Mouse (Mus musculus): ENCODE measurements around the gene Casp9. TPM values are rescaled to one million over a fixed set of nuclear protein-coding genes. Genes with fewer than 3 reads are reported as not detected.
A peak's percentile ranks its signal among the peaks of the same experiment; 100 is the strongest.

Gene Casp9
- total and polyA plus RNA-seq, 2 experiments from 2014 or later = 17.6 to 26.9 TPM

- ATAC-seq (ENCODE audit: low FRiP score) (no peak), DNase-seq (ENCODE audit: low spot score) (no peak)
- Histone ChIP-seq H3K9ac (replicated peaks; ENCODE audit: low read length, poor library complexity, severe bottlenecking) (no peak overlapping the region), H3K36me3 (ENCODE audit: insufficient read depth, low read length) (no peaks in the 10 kb centered on the region), H3K9me3 (ENCODE audit: low read length) (no peaks in the 10 kb centered on the region), H3K4me2 (ENCODE audit: low read depth, low read length, poor library complexity, severe bottlenecking) (no peak overlapping the region), H3K27me3 (ENCODE audit: insufficient read depth, low read length) (no peaks in the 10 kb centered on the region), H3K4me3 (ENCODE audit: low read depth, low read length) (no peak overlapping the region), H3K4me1 (ENCODE audit: insufficient read depth, low read length) (no peaks in the 10 kb centered on the region), H3K27ac (ENCODE audit: low read depth, low read length) (no peak overlapping the region)
- TF ChIP-seq CTCF (IDR thresholded peaks at IDR 0.05) = no peak
- WGBS = 69% methylated on average over 5 of the region's 5 CpGs
Measured at GRCm38 (mm10) chr4:141834536-141835095, 41.2 kb downstream of the Casp9 start.

DNA sequence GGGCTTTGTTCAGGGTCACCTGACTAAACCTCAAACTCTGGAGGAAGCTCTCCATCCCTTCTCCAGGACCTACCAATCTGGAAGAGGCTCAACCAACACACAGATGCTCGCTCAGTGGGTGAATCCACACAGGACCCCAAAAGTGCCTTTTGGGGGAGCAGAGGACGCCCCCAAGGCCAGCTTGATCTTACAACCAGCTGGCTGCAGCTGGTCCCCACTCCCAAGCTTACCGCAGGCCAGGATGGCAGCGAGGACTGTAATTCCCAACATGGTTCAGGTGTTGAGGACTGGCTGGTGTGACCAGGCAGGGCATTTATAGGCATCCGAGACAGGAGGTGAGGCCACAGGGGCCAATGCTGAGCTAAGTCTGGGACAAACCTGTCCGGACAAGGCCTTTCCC, 52.6 kb downstream of the Casp9 start, which contains the start of gene Ctrc:
TSS of gene Ctrc (minus strand) at position 361 of the 400 bp plus-strand sequence.
- WGBS = 89% methylated on average over 6 of the region's 6 CpGs
- no peaks in the 10 kb centered on the region for H3K36me3 ChIP-seq (ENCODE audit: insufficient read depth, low read length)
- ATAC-seq (ENCODE audit: low FRiP score) (no peak), DNase-seq (ENCODE audit: low spot score) (no peak)
- no peak within 1 kb of the TSS for H3K4me3 ChIP-seq (ENCODE audit: low read depth, low read length)
- no peak for TF ChIP-seq CTCF (IDR thresholded peaks at IDR 0.05)
- H3K27me3 ChIP-seq (ENCODE audit: insufficient read depth, low read length) = no peaks in the 10 kb centered on the region
- H3K27ac ChIP-seq (ENCODE audit: low read depth, low read length) = no peak within 1 kb of the TSS
- H3K4me1 ChIP-seq (ENCODE audit: insufficient read depth, low read length) = no peaks in the 10 kb centered on the region
- no peaks in the 10 kb centered on the region for H3K9me3 ChIP-seq (ENCODE audit: low read length)
- no peak within 1 kb of the TSS for H3K9ac ChIP-seq (replicated peaks; ENCODE audit: low read length, poor library complexity, severe bottlenecking)
- no peak within 1 kb of the TSS for H3K4me2 ChIP-seq (ENCODE audit: low read depth, low read length, poor library complexity, severe bottlenecking)

GRCm38 (mm10) chr4:141853437-141853836, 60.0 kb downstream of the Casp9 start:
- ATAC-seq (ENCODE audit: low FRiP score) = no peak
- TF ChIP-seq CTCF (IDR thresholded peaks at IDR 0.05) = peak; percentile 85
- peak; percentile 71 for DNase-seq (ENCODE audit: low spot score)
- Histone ChIP-seq H3K4me1 (ENCODE audit: insufficient read depth, low read length) (no peaks in the 10 kb centered on the region), H3K36me3 (ENCODE audit: insufficient read depth, low read length) (no peaks in the 10 kb centered on the region), H3K4me2 (ENCODE audit: low read depth, low read length, poor library complexity, severe bottlenecking) (no peak overlapping the region), H3K27me3 (ENCODE audit: insufficient read depth, low read length) (no peaks in the 10 kb centered on the region), H3K9me3 (ENCODE audit: low read length) (no peaks in the 10 kb centered on the region), H3K4me3 (ENCODE audit: low read depth, low read length) (no peak overlapping the region), H3K27ac (ENCODE audit: low read depth, low read length) (no peak overlapping the region), H3K9ac (replicated peaks; ENCODE audit: low read length, poor library complexity, severe bottlenecking) (no peak overlapping the region)
- 72% methylated on average over 9 of the region's 9 CpGs for WGBS

DNA sequence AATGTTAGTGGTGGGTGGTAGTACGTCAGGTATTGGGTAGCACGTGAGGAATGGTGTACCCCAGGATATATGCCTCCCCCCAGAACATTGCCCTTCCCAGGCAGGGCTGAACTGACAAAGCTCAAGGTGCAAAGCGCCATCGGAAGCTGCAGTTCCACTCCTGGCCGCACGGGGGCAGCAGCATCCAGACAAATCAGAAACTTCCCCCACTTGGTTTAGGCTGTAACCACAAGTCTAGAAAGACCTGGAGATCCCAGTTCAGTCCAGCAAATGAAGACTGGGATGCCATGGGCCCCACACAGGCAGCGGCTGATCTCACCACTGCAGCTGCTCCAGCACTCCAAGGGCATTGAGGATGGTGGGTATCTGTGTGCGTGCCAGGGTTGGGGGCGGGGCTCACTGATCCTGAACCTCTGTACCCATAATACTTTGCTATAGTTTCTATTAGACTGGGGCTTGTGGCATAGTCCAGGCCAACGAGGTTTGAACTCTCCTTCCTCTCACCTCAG, 64.1 kb downstream of the Casp9 start:
- H3K9ac ChIP-seq (replicated peaks; ENCODE audit: low read length, poor library complexity, severe bottlenecking) = no peak overlapping the region
- H3K27me3 ChIP-seq (ENCODE audit: insufficient read depth, low read length) = no peaks in the 10 kb centered on the region
- H3K4me2 ChIP-seq (ENCODE audit: low read depth, low read length, poor library complexity, severe bottlenecking) = no peak overlapping the region
- no peaks in the 10 kb centered on the region for H3K4me1 ChIP-seq (ENCODE audit: insufficient read depth, low read length)
- no peak overlapping the region for H3K4me3 ChIP-seq (ENCODE audit: low read depth, low read length)
- peaks cover 17% of the 10 kb centered on the region for H3K36me3 ChIP-seq (ENCODE audit: insufficient read depth, low read length)
- DNase-seq (ENCODE audit: low spot score) (peak; percentile 80), ATAC-seq (ENCODE audit: low FRiP score) (peak; percentile 77)
- 10% methylated on average over 10 of the region's 10 CpGs for WGBS
- peak; percentile 98 for TF ChIP-seq CTCF (IDR thresholded peaks at IDR 0.05)
- H3K9me3 ChIP-seq (ENCODE audit: low read length) = no peaks in the 10 kb centered on the region
- H3K27ac ChIP-seq (ENCODE audit: low read depth, low read length) = no peak overlapping the region

DNA sequence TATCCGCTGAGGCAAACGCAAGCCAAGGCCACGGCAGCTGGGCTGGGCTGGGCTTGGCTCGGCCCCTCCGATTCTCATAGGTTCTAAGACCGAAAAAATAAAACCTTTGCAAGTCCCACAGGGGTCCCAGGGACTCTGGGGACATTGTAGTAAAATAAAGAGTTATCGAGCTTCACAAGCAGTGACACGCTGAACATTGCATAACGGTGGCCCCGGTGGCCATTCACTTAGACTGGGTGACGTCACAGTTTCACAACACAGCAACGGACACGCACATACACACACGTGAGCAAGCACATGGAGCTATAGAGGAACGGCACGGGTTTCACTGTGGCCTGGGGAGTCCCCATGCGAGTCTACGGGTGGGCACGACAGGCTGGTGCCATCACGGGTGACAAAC, 65.1 kb downstream of the Casp9 start:
- Histone ChIP-seq H3K36me3 (ENCODE audit: insufficient read depth, low read length) (peaks cover 17% of the 10 kb centered on the region), H3K4me1 (ENCODE audit: insufficient read depth, low read length) (no peaks in the 10 kb centered on the region), H3K4me3 (ENCODE audit: low read depth, low read length) (no peak overlapping the region), H3K9ac (replicated peaks; ENCODE audit: low read length, poor library complexity, severe bottlenecking) (no peak overlapping the region), H3K4me2 (ENCODE audit: low read depth, low read length, poor library complexity, severe bottlenecking) (no peak overlapping the region), H3K27me3 (ENCODE audit: insufficient read depth, low read length) (no peaks in the 10 kb centered on the region), H3K9me3 (ENCODE audit: low read length) (no peaks in the 10 kb centered on the region), H3K27ac (ENCODE audit: low read depth, low read length) (no peak overlapping the region)
- no peak for DNase-seq (ENCODE audit: low spot score)
- TF ChIP-seq CTCF (IDR thresholded peaks at IDR 0.05) = no peak
- ATAC-seq (ENCODE audit: low FRiP score) = no peak
- WGBS = 87% methylated on average over 20 of the region's 20 CpGs

GRCm38 (mm10) chr4:141859351-141859750, 65.9 kb downstream of the Casp9 start:
- Histone ChIP-seq H3K4me1 (ENCODE audit: insufficient read depth, low read length) (no peaks in the 10 kb centered on the region), H3K9ac (replicated peaks; ENCODE audit: low read length, poor library complexity, severe bottlenecking) (no peak overlapping the region), H3K9me3 (ENCODE audit: low read length) (no peaks in the 10 kb centered on the region), H3K36me3 (ENCODE audit: insufficient read depth, low read length) (peaks cover 17% of the 10 kb centered on the region), H3K27me3 (ENCODE audit: insufficient read depth, low read length) (no peaks in the 10 kb centered on the region), H3K4me2 (ENCODE audit: low read depth, low read length, poor library complexity, severe bottlenecking) (no peak overlapping the region), H3K27ac (ENCODE audit: low read depth, low read length) (no peak overlapping the region), H3K4me3 (ENCODE audit: low read depth, low read length) (no peak overlapping the region)
- WGBS = 95% methylated on average over 13 of the region's 14 CpGs
- no peak for DNase-seq (ENCODE audit: low spot score)
- ATAC-seq (ENCODE audit: low FRiP score) = no peak
- no peak for TF ChIP-seq CTCF (IDR thresholded peaks at IDR 0.05)
